Mouse (Mus musculus) MEL (cell line): Measurements from ENCODE around the gene Wdr4. TPM values are rescaled to one million over a fixed set of nuclear protein-coding genes. Genes with fewer than 3 reads are reported as not detected.
A peak's percentile ranks its signal among the peaks of the same experiment; 100 is the strongest.

Experiments
- DNase-seq: peaks from one replicate; pipeline ENCODE4 v3.0.0; 2011; ENCODE audit warnings: low read depth, low spot score
- H3K27ac ChIP-seq: 2 replicates; pipeline ENCODE4 v1.5.1; 2012; ENCODE audit warnings: low read depth, mild to moderate bottlenecking, control low read depth, low read length, moderate library complexity; ENCODE audit not compliant: control insufficient read depth
- H3K27me3 ChIP-seq, 2 experiments: fragments of 150-350 bp in 1 of 2; sonication (generic) in 1 of 2; 2 replicates each; pipeline ENCODE4 v1.6.1; 2012; ENCODE audit warnings: low read length in 2 of 2, mild to moderate bottlenecking in 2 of 2, improper control_type of control experiment in 1 of 2, moderate library complexity in 1 of 2; ENCODE audit not compliant: insufficient read depth in 2 of 2, control insufficient read depth in 1 of 2
- H3K36me3 ChIP-seq, 2 experiments: 2 replicates each; pipeline ENCODE4 v1.6.1; 2012 to 2014; ENCODE audit warnings: low read length in 2 of 2, improper control_type of control experiment in 1 of 2, inconsistent platforms in 1 of 2, mild to moderate bottlenecking in 1 of 2; ENCODE audit not compliant: insufficient read depth in 2 of 2, control insufficient read depth in 1 of 2
- H3K4me1 ChIP-seq, 2 experiments: fragments of 150-350 bp in 1 of 2; sonication (generic) in 1 of 2; 2 replicates each; pipeline ENCODE4 v1.6.1; 2012; ENCODE audit warnings: low read length in 2 of 2, improper control_type of control experiment in 1 of 2, mild to moderate bottlenecking in 1 of 2; ENCODE audit not compliant: insufficient read depth in 2 of 2, control insufficient read depth in 1 of 2
- H3K4me3 ChIP-seq, 2 experiments: fragments of 150-350 bp in 1 of 2; sonication (generic) in 1 of 2; 2 replicates each; pipeline ENCODE4 v1.5.1; 2012; ENCODE audit warnings: low read depth in 2 of 2, low read length in 2 of 2, mild to moderate bottlenecking in 2 of 2, moderate library complexity in 2 of 2, control low read depth in 1 of 2, improper control_type of control experiment in 1 of 2; ENCODE audit not compliant: control insufficient read depth in 1 of 2, insufficient read depth in 1 of 2
- H3K79me2 ChIP-seq: 2 replicates; pipeline ENCODE4 v1.6.1; 2012; ENCODE audit warnings: mild to moderate bottlenecking, low read length, moderate library complexity; ENCODE audit not compliant: control insufficient read depth, poor library complexity, insufficient read depth
- H3K9ac ChIP-seq: 2 replicates; pipeline ENCODE4 v1.6.1; 2012; ENCODE audit warnings: low read depth, mild to moderate bottlenecking, control low read depth, low read length, moderate library complexity; ENCODE audit not compliant: control insufficient read depth, poor library complexity, severe bottlenecking
- H3K9me3 ChIP-seq: fragments of 150-350 bp; sonication (generic); replicated peaks from 2 replicates; pipeline ENCODE4 v1.6.1; 2012; ENCODE audit warnings: mild to moderate bottlenecking, low read length, improper control_type of control experiment, moderate library complexity; ENCODE audit not compliant: insufficient read depth
- BHLHE40 ChIP-seq: IDR thresholded peaks from 2 replicates; pipeline ENCODE4 v1.6.1; 2012; ENCODE audit warnings: low read depth, mild to moderate bottlenecking, inconsistent platforms, low read length, improper control_type of control experiment, borderline replicate concordance
- CTCF ChIP-seq, 3 experiments: IDR thresholded peaks in 2 of 3; conservative IDR thresholded peaks in 1 of 3; 2 replicates each; pipeline ENCODE4 v1.5.1; 2011 to 2012; ENCODE audit warnings: low read length in 3 of 3, low read depth in 2 of 3, mild to moderate bottlenecking in 2 of 3, improper control_type of control experiment in 1 of 3, inconsistent platforms in 1 of 3, mixed read lengths in 1 of 3, moderate library complexity in 1 of 3; ENCODE audit not compliant: control insufficient read depth in 1 of 3, insufficient read depth in 1 of 3, poor library complexity in 1 of 3, severe bottlenecking in 1 of 3
- ELF1 ChIP-seq: IDR thresholded peaks from 2 replicates; pipeline ENCODE4 v1.6.1; 2014; ENCODE audit warnings: low read depth, mild to moderate bottlenecking, inconsistent platforms, low read length, improper control_type of control experiment, moderate library complexity
- GATA1 ChIP-seq: IDR thresholded peaks from 2 replicates; pipeline ENCODE4 v1.6.1; 2011; ENCODE audit warnings: low read depth, low read length, improper control_type of control experiment
- HCFC1 ChIP-seq: IDR thresholded peaks from 2 replicates; pipeline ENCODE4 v1.6.1; 2012; ENCODE audit warnings: low read depth, mild to moderate bottlenecking, inconsistent platforms, low read length, improper control_type of control experiment, moderate library complexity
- KAT2A ChIP-seq: conservative IDR thresholded peaks from 2 replicates; pipeline ENCODE4 v1.6.1; 2012; ENCODE audit warnings: low read depth, low read length, improper control_type of control experiment, inconsistent platforms
- MXI1 ChIP-seq: IDR thresholded peaks from 2 replicates; pipeline ENCODE4 v1.6.1; 2011; ENCODE audit warnings: mild to moderate bottlenecking, low read depth, low read length, improper control_type of control experiment
- NRF1 ChIP-seq: IDR thresholded peaks from 2 replicates; pipeline ENCODE4 v1.6.1; 2014; ENCODE audit warnings: low read depth, mild to moderate bottlenecking, inconsistent platforms, low read length, improper control_type of control experiment, moderate library complexity; ENCODE audit not compliant: poor library complexity, insufficient read depth, severe bottlenecking
- POLR2AphosphoS2 ChIP-seq: IDR thresholded peaks from 2 replicates; pipeline ENCODE4 v1.6.1; 2011; ENCODE audit warnings: low read length, improper control_type of control experiment
- RCOR1 ChIP-seq: IDR thresholded peaks from 2 replicates; pipeline ENCODE4 v1.6.1; 2012; ENCODE audit warnings: low read depth, mild to moderate bottlenecking, inconsistent platforms, low read length, improper control_type of control experiment
- SIN3A ChIP-seq: IDR thresholded peaks from 2 replicates; pipeline ENCODE4 v1.6.1; 2012; ENCODE audit warnings: low read length, improper control_type of control experiment, inconsistent platforms
- TAL1 ChIP-seq: IDR thresholded peaks from 2 replicates; pipeline ENCODE4 v1.6.1; 2012; ENCODE audit warnings: mild to moderate bottlenecking, inconsistent platforms, low read length, moderate library complexity, mixed read lengths
- TCF12 ChIP-seq: IDR thresholded peaks from 2 replicates; pipeline ENCODE4 v1.6.1; 2014; ENCODE audit warnings: low read depth, mild to moderate bottlenecking, inconsistent platforms, low read length, improper control_type of control experiment, moderate library complexity
- UBTF ChIP-seq: IDR thresholded peaks from 2 replicates; pipeline ENCODE4 v1.6.1; 2012; ENCODE audit warnings: low read depth, mild to moderate bottlenecking, inconsistent platforms, low read length, improper control_type of control experiment, moderate library complexity, borderline replicate concordance; ENCODE audit not compliant: insufficient read depth
- USF2 ChIP-seq, 2 experiments: IDR thresholded peaks; 2 replicates each; pipeline ENCODE4 v1.6.1; 2011 to 2012; ENCODE audit warnings: improper control_type of control experiment in 2 of 2, low read length in 2 of 2, borderline replicate concordance in 1 of 2, inconsistent platforms in 1 of 2, low read depth in 1 of 2, mild to moderate bottlenecking in 1 of 2; ENCODE audit not compliant: insufficient read depth in 1 of 2
- polyA plus RNA-seq, 2 experiments: library from polyadenylated mRNA; stranded (reverse) in 1 of 2; unstranded in 1 of 2; fragments of >175 nt in 1 of 2; fragments of >200 nt in 1 of 2; gene quantifications; 2 replicates each; pipeline versions ENCODE4 v1.2.1 to v1.2.4; 2012; ENCODE audit warnings: low replicate concordance in 2 of 2, low read depth in 1 of 2; ENCODE audit not compliant: insufficient read length in 2 of 2, insufficient read depth in 1 of 2, missing spikeins in 1 of 2
- total RNA-seq: library from RNA; depleted of rRNA; stranded (reverse); fragments of 300-350 nt; gene quantifications from 2 replicates; pipeline ENCODE4 v1.2.3, GENCODE M21; 2012

Wdr4 gene
- total and polyA plus RNA-seq, 3 experiments = 109 to 118 TPM; not detected in 1

DNA sequence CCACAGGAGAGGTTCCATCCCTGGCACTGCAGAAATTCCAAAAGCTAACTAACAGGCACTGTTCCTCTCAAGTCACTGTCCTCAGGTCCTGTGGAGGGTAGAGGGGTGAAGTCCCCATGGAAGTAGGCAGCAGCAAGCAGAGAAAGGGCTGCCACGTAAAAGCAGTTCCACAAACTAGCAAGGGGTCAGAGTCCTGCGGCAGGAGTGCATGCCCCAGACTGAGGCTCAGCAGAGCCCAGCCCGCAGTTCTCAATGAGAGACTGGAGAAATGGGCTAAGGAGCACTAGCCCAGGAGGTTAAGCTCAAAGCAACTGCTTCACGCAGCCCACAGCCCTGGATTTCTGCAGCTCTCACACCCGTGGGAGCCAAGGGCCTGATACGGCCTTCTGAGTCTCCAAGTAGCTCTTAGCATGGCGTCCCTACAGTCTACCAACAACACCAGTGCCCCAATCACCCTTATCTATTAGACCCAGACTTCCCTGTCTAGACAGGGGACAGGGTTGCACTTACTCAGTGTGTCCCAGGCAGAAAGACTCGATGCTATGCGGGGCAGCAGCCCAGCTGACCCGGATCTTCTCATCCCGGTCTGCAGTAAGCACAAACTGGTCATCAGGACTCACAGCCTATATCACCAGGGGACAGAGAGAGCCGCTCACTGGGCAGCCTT is 17.4 kb downstream of the Wdr4 start:
- Histone ChIP-seq H3K4me1 (no peaks in the 10 kb centered on the region), H3K4me3 (no peak overlapping the region), H3K9ac (no peak overlapping the region), H3K27ac (no peak overlapping the region), H3K79me2 (peaks cover 7% of the 10 kb centered on the region; the same call in 1 of the 2 replicates), H3K27me3 (no peaks in the 10 kb centered on the region), H3K9me3 (no peaks in the 10 kb centered on the region), H3K36me3 (peaks cover 0 to 9% of the 10 kb centered on the region in 2 experiments; a peak in 2 of 4 replicates)
- TF ChIP-seq SIN3A (no peak), HCFC1 (no peak), GATA1 (peak; percentile 39; the same call in 1 of the 2 replicates), TAL1 (peak; percentile 73), CTCF (IDR thresholded peaks at IDR 0.05 in 2 of 3, conservative IDR thresholded peaks at IDR 0.05 in 1 of 3; ENCODE audit: control insufficient read depth in 1 of 3, insufficient read depth in 1 of 3, low read depth in 2 of 3, low read length in 3 of 3, poor library complexity in 1 of 3, severe bottlenecking in 1 of 3) (no peak), UBTF (no peak), USF2 (IDR thresholded peaks at IDR 0.05; ENCODE audit: borderline replicate concordance in 1 of 2, insufficient read depth in 1 of 2, low read depth in 1 of 2, low read length in 2 of 2) (no peak), RCOR1 (no peak), POLR2AphosphoS2 (no peak)
- peak; percentile 52 for DNase-seq

DNA sequence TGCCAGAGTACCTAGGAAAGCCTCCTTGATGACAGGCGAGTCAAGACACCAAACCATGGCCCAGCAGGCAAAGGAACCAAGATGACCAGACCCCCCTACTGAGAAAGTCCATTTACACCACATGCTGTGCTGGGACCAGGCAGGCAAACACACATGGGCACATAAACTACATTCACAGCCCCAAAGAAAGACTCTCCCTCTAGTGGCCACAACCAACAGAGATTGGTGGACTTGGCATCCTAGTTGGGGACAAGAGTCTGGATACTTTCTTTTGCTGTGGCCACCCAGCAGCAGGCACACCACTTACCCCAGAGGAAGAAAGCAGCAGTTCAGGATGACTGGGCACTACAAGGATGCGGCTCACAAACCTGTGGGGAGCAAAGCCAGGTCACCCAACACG is 18.9 kb downstream of the Wdr4 start:
- TF ChIP-seq TCF12 (no peak), BHLHE40 (no peak), CTCF (IDR thresholded peaks at IDR 0.05 in 2 of 3, conservative IDR thresholded peaks at IDR 0.05 in 1 of 3; ENCODE audit: control insufficient read depth in 1 of 3, insufficient read depth in 1 of 3, low read depth in 2 of 3, low read length in 3 of 3, poor library complexity in 1 of 3, severe bottlenecking in 1 of 3) (peak in 1 of 3 experiments; percentile 9; a peak in 2 of 6 replicates), NRF1 (no peak), MXI1 (no peak), ELF1 (no peak), KAT2A (no peak)
- H3K27me3 ChIP-seq = no peaks in the 10 kb centered on the region
- no peaks in the 10 kb centered on the region for H3K4me1 ChIP-seq
- no peak overlapping the region for H3K27ac ChIP-seq
- no peak overlapping the region for H3K9ac ChIP-seq
- peaks cover 2% of the 10 kb centered on the region; the same call in 1 of the 2 replicates for H3K79me2 ChIP-seq
- no peaks in the 10 kb centered on the region for H3K9me3 ChIP-seq
- no peak for DNase-seq
- H3K36me3 ChIP-seq = peaks cover 0 to 9% of the 10 kb centered on the region in 2 experiments; a peak in 2 of 4 replicates
- H3K4me3 ChIP-seq = no peak overlapping the region
